Mouse (Mus musculus) stomach, embryonic 14.5 days (tissue): Measurements from ENCODE around the gene Klc2. TPM values are rescaled to one million over a fixed set of nuclear protein-coding genes. Genes with fewer than 3 reads are reported as not detected.

Experiments
- ATAC-seq: fragments of 200-750 bp; cut with Nextera tagmentation; 2 replicates; pipeline ENCODE4 v1.8.0; 2017; ENCODE audit warnings: low read depth, moderate TSS enrichment; ENCODE audit not compliant: insufficient number of reproducible peaks, insufficient read depth, low FRiP score
- H3K27ac ChIP-seq: fragments of 300-500 bp; sonication (generic); 2 replicates; pipeline ENCODE4 v1.5.1; 2014; ENCODE audit warnings: mild to moderate bottlenecking, low read length, moderate library complexity, mixed read lengths
- H3K27me3 ChIP-seq: fragments of 300-500 bp; sonication (generic); 2 replicates; pipeline ENCODE4 v1.6.1; 2014; ENCODE audit warnings: low read length, control low read depth, mixed read lengths; ENCODE audit not compliant: control insufficient read depth, insufficient read depth
- H3K36me3 ChIP-seq: fragments of 300-500 bp; sonication (generic); 2 replicates; pipeline ENCODE4 v1.6.1; 2014; ENCODE audit warnings: mild to moderate bottlenecking, control low read depth, low read length, moderate library complexity, mixed read lengths; ENCODE audit not compliant: control insufficient read depth, insufficient read depth
- H3K4me1 ChIP-seq: fragments of 300-500 bp; sonication (generic); 2 replicates; pipeline ENCODE4 v1.6.1; 2014; ENCODE audit warnings: low read length, control low read depth, mixed read lengths; ENCODE audit not compliant: control insufficient read depth, insufficient read depth
- H3K4me2 ChIP-seq: fragments of 300-500 bp; sonication (generic); replicated peaks from 2 replicates; pipeline ENCODE4 v1.6.1; 2014; ENCODE audit warnings: low read depth, low read length, control low read depth
- H3K4me3 ChIP-seq: fragments of 300-500 bp; sonication (generic); 2 replicates; pipeline ENCODE4 v1.5.1; 2014; ENCODE audit warnings: low read depth, low read length, control low read depth
- H3K9ac ChIP-seq: fragments of 300-500 bp; sonication (generic); replicated peaks from 2 replicates; pipeline ENCODE4 v1.6.1; 2014; ENCODE audit warnings: low read depth, mild to moderate bottlenecking, control low read depth, low read length, moderate library complexity, mixed read lengths
- H3K9me3 ChIP-seq: fragments of 300-500 bp; sonication (generic); 2 replicates; pipeline ENCODE4 v1.6.1; 2016; ENCODE audit warnings: low read depth, low read length, control low read depth; ENCODE audit not compliant: control insufficient read depth
- WGBS: fragments of 180-500 bp; shearing (Covaris S2); extraction: QIAGEN DNeasy Blood & Tissue Kit; methylation state at CpG from one replicate; pipeline ENCODE4 v1.1.7; 2014; 5-methylcytosine and 5-hydroxymethylcytosine counted together
- polyA plus RNA-seq: library from polyadenylated mRNA; unstranded; fragments of >200 nt; fragmentation: Nextera tagmentation; extraction: Ambion mirVana; gene quantifications from 2 replicates; pipeline ENCODE4 v1.2.1, GENCODE M21; 2014

Klc2 gene
- polyA plus RNA-seq, 1 experiment from 2014 or later, result 15.7 TPM

DNA sequence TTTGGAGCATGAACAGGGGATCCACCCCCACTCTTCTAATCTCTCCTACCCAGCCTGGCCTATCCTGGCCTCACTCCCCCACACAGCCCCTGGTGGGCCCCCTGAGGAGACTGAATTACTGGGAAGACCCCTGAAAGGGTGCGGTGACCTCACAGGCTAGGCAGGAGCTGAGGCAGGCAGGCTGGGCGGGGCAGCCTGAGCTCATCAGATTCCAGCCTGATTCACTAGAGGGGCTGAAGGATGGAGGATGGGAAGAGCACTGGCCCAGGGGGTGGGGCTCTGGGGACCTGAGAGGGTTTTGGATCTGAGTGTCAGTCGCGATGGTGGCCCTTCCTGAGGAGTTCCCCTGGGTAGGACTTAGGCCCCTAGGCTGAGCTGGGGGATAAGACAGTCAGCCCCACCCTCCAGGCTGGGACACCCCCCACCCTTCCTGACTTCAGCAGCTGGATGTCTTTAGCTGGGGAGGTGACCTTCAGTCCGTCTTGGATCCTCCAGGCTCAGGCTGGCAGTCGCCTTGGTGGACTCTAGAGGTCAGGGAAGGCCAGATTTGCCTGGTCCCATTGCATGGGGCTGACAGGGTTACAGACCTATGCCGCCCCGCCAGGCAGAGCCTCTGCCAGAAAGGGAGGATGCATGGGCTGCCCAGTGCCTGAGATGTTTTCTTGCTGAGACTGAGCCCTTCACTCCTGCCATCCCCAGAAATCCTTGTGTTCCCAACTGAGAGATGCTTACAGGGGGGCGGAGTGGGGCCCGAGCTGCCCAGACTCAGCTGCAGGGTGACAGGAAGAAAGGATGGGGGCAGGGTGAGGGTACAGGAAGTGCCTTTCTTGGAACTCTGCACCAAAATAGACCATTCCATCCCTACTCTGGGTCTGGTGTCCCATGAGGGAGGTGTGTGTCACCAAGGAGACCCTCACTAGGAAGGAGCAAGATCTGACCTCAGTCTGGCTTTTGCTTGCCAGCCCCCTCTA, 59.3 kb downstream of the Klc2 start:
- H3K4me3 ChIP-seq, result no peak overlapping the region
- peak; percentile 40; the same call in 1 of the 2 replicates for ATAC-seq
- H3K36me3 ChIP-seq, result no peaks in the 10 kb centered on the region
- no peaks in the 10 kb centered on the region for H3K27me3 ChIP-seq
- no peaks in the 10 kb centered on the region for H3K9me3 ChIP-seq
- peaks cover 31% of the 10 kb centered on the region for H3K4me1 ChIP-seq
- peak overlapping the region; percentile 66; the same call in 1 of the 2 replicates for H3K27ac ChIP-seq
- WGBS, result 9% methylated on average over 10 of the region's 10 CpGs
- H3K4me2 ChIP-seq, result peak overlapping the region; percentile 14; the same call in 1 of the 2 replicates
- H3K9ac ChIP-seq, result 0 out of 2 replicates have a peak overlapping the region, but pooled peaks have one; percentile 7

DNA sequence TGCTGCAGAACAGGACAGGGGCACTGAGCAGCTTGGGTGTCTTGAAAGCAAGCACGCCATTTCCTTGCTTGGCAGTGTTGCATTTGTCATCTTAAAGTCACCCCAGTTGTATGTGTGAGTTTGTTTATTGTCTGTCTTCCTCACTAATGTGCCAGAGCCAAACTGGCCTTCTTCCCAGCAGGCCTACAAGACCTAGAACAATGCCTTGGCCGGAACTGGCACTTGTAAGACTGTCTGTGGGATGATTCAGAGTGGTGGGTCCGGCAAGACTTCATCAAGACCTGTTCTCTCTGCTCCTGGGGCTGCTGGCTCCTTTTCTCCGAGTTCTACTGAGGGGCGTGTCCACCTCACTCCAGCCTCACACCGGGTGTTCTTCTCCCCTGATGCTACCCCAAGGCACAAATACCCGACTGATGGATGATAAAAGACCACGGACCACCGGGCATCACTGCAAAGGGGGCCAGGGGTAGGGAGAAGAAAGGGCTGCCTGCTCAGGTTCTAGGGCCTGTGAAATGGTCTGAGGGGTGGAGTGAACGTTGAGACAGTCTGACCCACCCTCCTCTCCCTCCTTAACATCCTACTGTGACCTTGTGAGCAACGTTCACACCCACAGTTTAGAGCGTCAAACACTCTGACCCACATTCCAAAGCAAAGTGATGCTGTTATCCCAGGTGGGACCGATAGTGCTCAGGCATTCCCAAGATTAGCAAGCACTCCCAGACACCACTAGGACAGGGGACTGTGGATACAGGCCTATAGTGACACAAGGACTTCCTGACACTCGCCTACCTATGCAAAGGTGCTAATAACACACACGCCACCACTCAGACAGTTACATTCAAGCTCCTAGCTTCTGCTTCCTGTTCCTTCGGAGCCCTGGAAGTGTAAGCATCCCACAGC, 60.2 kb downstream of the Klc2 start:
- Histone ChIP-seq H3K27me3 (0 out of 2 replicates have a peak, but pooled peaks cover 4% of the 10 kb centered on the region), H3K9ac (no peak overlapping the region), H3K4me1 (peaks cover 31% of the 10 kb centered on the region), H3K36me3 (no peaks in the 10 kb centered on the region), H3K27ac (0 out of 2 replicates have a peak overlapping the region, but pooled peaks have one; percentile 45), H3K4me3 (no peak overlapping the region), H3K4me2 (no peak overlapping the region), H3K9me3 (no peaks in the 10 kb centered on the region)
- no peak for ATAC-seq
- WGBS, result 22% methylated on average over 16 of the region's 16 CpGs

Other genes with a start within 250 kb of the Klc2 start
- 1.8 and 2.1 TPM in 2 replicates for gene Actn3, start 240.7 kb downstream of the Klc2 start, polyA plus RNA-seq
- 9.9 and 10.2 TPM in 2 replicates for gene Zdhhc24, start 239.9 kb downstream of the Klc2 start, polyA plus RNA-seq
- gene Bbs1, start 211.9 kb downstream of the Klc2 start, polyA plus RNA-seq, result 4.0 and 6.4 TPM in 2 replicates
- gene Dpp3, start 190.3 kb downstream of the Klc2 start, polyA plus RNA-seq, result 90.1 and 93.8 TPM in 2 replicates
- gene Peli3, start 175.4 kb downstream of the Klc2 start, polyA plus RNA-seq, result 1.5 and 1.6 TPM in 2 replicates
- 107 and 115 TPM in 2 replicates for gene Mrpl11, start 156.4 kb downstream of the Klc2 start, polyA plus RNA-seq
- gene Npas4, start 128.2 kb downstream of the Klc2 start, polyA plus RNA-seq, result 0.26 and 0.50 TPM in 2 replicates
- gene Slc29a2, start 94.7 kb downstream of the Klc2 start, polyA plus RNA-seq, result 3.5 and 4.7 TPM in 2 replicates
- gene B4gat1, start 79.7 kb downstream of the Klc2 start, polyA plus RNA-seq, result 40.5 and 45.4 TPM in 2 replicates
- gene AC124502.3, start 79.7 kb downstream of the Klc2 start, polyA plus RNA-seq, result 0.55 and 1.8 TPM in 2 replicates
- 43.4 and 45.3 TPM in 2 replicates for gene Brms1, start 77.2 kb downstream of the Klc2 start, polyA plus RNA-seq
- 2.4 and 3.3 TPM in 2 replicates for gene Rin1, start 68.1 kb downstream of the Klc2 start, polyA plus RNA-seq
- gene Cd248, start 50.5 kb downstream of the Klc2 start, polyA plus RNA-seq, result 88.3 and 90.1 TPM in 2 replicates
- gene Tmem151a, start 33.0 kb downstream of the Klc2 start, polyA plus RNA-seq, result 6.4 and 7.7 TPM in 2 replicates
- 112 and 117 TPM in 2 replicates for gene Yif1a, start 30.0 kb downstream of the Klc2 start, polyA plus RNA-seq
- gene Cnih2, start 20.0 kb downstream of the Klc2 start, polyA plus RNA-seq, result 25.8 and 27.3 TPM in 2 replicates
- gene Rab1b, start 11.5 kb downstream of the Klc2 start, polyA plus RNA-seq, result 253 TPM in 2 replicates
- 23.5 and 23.7 TPM in 2 replicates for gene Pacs1, start 154.6 kb upstream of the Klc2 start, polyA plus RNA-seq
- gene Sf3b2, start 176.9 kb upstream of the Klc2 start, polyA plus RNA-seq, result 325 and 343 TPM in 2 replicates
- 3.1 and 3.3 TPM in 2 replicates for gene Gal3st3, start 179.8 kb upstream of the Klc2 start, polyA plus RNA-seq
- not detected in 2 replicates for gene Catsper1, start 217.2 kb upstream of the Klc2 start, polyA plus RNA-seq
- gene Cst6, start 231.0 kb upstream of the Klc2 start, polyA plus RNA-seq, result 0.78 and 1.5 TPM in 2 replicates
- gene Eif1ad, start 248.2 kb upstream of the Klc2 start, polyA plus RNA-seq, result 44.3 and 45.9 TPM in 2 replicates
- 434 and 456 TPM in 2 replicates for gene Banf1, start 248.6 kb upstream of the Klc2 start, polyA plus RNA-seq